Mouse (Mus musculus): ENCODE measurements around the gene Tmem238l. TPM values are rescaled to one million over a fixed set of nuclear protein-coding genes. Genes with fewer than 3 reads are reported as not detected.

Tmem238l gene
- total RNA-seq (2017): not detected in 2 replicates

DNA sequence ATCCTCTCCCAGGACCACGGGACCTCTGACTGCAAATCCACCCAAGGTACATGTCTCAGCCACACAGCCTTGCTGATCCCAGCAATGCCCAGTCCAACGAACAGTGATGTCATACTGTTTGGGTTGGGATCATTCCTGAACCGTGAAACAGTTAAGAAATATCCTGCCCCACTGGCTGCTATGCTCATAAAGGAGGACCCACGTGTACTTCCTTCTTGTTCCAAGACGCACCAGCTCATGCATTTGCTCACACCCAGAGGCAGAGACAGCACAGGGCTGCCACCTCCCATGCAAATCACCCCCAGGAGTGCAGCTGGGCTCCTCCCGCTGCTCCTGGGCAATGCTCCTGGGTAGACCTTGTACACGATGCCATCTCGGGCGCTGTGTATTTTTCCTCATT is at the start of gene Tmem238l:
Gene Tmem238l (plus strand): TSS at position 336 of the 400 bp plus-strand sequence.
- no peak for ATAC-seq (replicated peaks; ENCODE audit: low read depth, poor library complexity, severe bottlenecking)

DNA sequence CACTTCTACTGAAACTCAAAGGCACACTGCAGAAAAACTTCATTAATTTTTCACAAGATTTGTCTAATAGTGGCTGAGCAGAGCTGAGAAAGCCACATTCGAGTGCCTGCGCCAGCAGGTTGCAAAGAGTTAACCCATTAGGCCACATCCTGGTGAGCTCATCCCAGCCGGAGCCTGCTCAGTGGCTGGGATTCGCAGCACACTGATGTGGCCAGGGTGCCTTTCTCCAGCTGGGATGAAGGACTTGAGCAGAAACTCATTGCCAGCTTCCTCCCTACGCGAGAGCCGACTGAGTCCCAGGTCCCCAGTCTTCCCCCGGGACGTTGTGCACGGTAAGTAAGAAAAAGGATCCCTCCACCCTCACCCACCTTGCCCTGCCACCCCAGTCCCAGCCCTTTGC is 44.6 kb upstream of the Tmem238l start, which contains the start of gene Pirt:
Gene Pirt (plus strand): TSS at position 171 of the 400 bp plus-strand sequence.
- no peak for ATAC-seq (replicated peaks; ENCODE audit: low read depth, poor library complexity, severe bottlenecking)

DNA sequence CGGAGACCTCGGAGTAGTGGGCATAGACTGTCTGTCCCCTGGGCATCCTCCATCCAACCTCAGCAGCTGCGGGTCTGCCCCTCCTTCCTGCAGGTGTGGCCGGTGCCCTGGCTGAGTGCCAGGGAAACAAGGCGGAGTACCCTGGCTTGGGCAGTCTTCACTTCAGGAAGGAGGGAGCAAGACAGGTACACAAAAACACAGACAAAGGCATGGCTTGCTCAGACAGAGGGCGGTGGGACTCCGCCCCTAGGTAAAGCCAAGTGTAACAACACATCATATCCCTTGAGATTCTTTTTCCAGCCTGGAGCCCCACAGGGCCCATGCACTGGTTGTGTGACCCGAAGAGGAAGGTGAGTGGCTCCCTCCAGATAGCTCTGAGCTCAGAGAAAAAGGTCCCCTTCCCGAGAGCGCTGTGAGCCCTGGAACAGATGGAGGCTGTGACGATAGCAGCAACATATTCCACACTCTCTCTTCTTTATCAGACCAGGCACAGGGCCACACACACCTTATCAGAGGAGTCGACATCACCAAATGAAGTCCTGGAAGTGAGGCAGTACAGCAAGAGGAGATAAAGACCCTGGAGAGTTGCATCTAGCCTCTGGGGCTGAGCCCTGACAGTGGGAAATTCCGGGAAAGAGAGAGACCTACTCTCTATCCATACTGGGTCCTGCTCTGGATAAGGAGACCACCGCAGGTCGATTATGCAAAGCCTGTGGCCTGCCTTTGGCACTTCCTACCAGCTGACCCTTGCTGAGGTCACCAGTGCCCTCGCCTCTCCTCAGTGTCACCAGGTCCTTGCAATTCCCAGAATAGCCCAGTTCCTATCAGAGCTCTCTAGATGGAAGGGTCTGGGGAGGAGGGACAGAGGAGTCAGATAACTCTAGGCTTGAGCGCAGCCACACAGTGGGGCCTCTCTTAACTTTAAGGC is 43.6 kb upstream of the Tmem238l start:
- no peak for ATAC-seq (replicated peaks; ENCODE audit: low read depth, poor library complexity, severe bottlenecking)

DNA sequence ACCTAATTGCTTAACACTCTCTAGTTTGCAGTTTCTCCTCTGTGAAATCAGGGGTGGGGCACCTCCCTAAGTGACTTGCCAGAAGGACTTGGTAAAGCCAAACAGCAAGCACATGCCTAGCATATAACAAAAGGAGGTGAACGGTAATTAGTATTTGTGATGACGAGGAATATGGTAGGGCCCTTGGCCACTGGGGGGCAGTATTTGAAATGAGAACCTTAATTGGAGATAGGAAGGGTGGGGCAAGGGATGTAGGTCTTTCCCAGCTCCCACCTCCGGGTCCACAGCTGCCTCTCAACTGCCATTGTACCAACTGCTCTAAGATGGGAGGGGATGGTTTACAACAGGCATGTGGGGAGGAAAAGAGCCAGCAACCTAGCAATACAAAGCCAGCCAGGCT is 42.2 kb upstream of the Tmem238l start:
- peak; percentile 54; the same call in 1 of the 2 replicates for ATAC-seq (replicated peaks; ENCODE audit: low read depth, poor library complexity, severe bottlenecking)

DNA sequence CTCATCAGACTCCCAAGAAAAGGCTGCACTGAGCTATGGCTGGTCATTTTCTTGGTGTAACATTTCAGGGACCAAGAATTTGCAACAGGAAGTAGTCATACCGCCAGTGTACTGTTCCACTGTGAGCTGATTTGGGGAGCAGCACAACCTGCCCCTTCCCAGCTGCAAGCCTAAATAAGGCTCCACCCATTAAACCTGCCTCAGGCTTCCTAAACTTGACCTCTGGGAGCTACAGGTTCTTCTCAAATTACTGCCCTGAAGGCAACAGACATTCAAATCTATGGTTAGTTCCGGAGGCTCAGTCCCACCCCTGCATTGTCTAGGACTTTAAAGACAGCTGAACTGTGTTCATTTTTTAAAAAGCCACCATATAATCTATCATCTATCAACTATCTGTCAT is 36.4 kb upstream of the Tmem238l start:
- ATAC-seq (replicated peaks; ENCODE audit: low read depth, poor library complexity, severe bottlenecking): no peak

DNA sequence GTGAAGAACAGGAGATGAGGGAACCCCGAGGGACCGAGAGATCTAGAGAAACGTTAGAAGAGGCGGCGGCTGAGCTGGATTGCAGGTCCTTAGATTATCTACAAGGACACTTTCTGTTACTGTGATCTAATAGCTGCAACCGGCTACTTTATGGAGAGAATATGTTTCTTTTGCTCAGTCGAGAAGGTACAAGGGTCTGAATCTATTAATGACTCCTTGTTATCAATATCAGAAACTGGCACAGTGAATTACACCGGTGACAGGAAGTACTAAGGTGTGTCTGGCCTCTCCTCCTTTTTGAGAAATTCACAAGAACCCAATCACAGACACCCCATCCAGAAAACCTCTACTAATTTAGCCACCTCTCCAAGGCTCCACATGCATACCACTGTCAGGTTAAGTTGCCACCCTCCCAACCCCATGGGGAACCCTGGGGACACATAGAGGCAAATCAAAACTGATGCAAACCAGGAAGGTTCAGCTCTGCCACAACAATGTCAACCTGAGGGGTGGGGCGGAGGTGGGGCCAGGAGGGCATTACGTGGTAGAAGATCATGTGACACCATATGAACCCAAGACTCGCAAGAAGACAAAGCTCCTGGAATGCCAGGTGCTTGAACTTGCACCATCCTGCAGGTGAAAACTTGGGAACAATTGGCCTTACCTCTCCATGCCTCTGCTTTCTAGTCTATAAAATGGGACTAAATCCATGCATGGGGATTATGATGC is 32.2 kb upstream of the Tmem238l start:
- no peak for ATAC-seq (replicated peaks; ENCODE audit: low read depth, poor library complexity, severe bottlenecking)

DNA sequence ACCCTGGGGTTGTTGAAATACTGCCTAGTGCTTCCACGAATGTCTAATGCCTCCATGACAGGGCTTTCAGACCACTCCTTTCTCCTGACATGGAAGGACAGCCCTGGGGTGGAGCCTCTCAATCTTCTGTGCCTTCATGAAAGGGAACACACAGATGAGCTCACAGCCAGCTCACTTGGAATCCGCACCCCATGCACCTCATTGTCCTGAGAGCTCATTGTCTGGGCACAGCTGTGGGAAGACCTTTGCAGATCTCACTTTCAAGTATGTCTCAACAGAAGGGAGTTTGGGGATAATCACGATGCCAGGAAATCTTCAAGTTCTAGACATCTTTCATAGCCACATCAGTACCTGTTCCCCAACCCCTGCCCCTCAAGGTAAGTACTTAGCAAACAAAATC is 28.1 kb upstream of the Tmem238l start:
- no peak for ATAC-seq (replicated peaks; ENCODE audit: low read depth, poor library complexity, severe bottlenecking)

DNA sequence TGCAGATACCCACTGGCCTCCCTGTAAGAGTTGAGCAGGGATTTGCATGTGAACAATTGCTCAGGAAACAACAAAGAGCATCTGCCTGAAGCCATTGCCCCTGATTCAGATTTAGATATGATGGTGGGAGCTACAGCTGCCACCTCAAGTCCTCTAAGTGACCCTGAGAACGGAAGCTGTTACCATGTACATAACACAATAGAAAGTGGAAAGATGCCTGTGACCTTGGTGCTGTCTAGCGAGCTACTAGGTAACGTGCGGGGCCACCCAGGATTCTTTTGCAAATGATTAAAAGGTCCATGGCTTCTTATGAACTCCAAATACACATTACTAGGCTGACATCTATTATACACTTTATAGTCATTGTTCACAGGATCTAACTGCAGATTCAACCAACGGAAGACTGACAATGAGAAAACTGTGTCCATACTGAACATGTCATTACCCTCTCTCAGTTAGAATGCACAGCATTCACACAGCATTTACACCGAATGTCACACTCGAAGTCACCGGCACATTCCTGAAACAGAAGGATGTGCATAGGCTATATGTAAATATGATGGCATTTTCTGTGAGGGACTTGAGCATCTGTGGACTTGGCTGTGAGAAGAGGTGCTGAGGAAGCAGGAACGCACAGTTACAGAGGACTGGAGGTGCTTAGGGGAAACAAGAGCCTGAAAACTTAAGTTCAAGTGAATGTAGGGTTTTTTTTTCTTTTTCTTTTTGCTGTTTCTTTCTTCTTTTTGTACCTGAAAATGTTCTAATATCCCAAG is 23.4 kb upstream of the Tmem238l start:
- no peak for ATAC-seq (replicated peaks; ENCODE audit: low read depth, poor library complexity, severe bottlenecking)

DNA sequence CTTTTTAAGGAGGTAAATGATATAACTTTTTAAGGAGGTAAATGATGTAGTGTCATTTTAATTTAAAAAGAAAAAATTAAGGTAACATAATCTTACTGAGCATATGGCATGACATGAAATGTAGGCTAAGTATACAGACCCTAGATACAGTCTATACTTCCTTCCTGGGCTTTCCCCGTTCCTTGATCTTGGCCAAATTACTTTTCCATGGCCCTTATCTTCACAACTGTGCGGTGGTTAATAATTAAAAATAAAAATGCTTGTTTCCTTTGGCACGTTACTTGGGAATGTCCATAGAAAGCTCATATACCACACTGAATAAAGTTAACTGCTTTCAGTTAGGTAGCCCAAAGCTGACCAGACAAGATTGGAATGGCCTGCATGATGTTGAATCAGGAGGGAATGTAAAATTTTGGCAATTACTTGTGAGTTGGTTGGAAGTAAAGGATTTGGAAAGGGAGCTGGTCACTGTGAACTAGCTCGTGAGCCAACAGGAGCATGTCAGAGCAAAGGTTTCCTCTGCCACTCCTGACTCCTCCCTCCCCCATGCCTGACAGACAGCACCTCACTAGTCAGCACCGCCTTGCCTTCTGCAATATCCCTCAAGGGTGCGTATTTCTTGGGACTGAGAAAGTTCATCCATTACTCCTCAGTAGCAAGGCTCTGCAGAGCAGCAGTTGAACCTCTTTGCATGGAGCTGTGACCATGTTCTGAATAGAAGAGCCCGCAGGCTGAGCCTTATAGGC is 21.8 kb upstream of the Tmem238l start:
- no peak for ATAC-seq (replicated peaks; ENCODE audit: low read depth, poor library complexity, severe bottlenecking)

DNA sequence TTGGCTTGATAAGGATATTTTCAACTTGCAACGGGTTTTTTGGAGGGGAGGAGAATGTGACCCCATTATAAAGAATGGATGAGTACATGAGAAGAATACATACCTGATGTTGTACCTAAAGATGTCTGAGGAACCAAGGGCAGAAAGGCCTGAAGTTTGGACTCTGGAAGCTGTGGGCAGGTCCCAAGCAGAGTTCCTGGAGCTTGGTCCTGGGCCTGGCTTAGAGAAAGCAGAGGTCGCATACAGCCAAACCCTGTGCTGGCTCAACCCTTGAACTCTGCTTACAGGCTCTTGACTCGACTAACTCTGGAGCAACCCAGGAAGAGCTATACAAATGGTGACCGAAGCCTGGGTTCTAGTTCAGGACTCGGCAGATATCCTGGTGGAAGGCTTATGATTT is 14.4 kb upstream of the Tmem238l start:
- no peak for ATAC-seq (replicated peaks; ENCODE audit: low read depth, poor library complexity, severe bottlenecking)

DNA sequence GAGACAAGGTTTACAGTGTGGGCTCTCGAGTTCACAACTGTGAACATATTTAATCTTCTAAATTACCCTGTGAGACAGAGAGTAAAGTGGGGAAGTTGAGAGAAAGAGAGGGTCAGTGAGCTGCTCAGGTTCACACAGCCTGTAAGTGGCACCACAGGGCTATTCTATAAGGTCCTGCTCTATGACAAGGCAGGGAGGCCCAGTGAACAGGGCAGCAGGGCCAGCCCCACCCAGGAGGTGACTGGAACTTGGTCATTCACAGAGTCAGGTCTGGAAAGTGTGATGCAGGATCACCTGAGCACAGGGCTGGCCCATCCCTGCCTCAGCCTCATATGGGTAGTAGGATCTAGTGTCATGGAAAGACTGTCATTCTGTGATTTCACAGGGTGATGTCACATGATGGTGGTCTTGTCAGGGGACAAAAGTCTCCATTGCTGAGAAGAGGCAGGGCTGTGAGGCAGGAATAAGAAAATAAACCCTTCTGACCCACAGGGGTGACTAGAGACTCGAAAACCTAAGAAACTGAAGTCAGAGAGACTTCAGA is 11.1 kb upstream of the Tmem238l start:
- no peak for ATAC-seq (replicated peaks; ENCODE audit: low read depth, poor library complexity, severe bottlenecking)

DNA sequence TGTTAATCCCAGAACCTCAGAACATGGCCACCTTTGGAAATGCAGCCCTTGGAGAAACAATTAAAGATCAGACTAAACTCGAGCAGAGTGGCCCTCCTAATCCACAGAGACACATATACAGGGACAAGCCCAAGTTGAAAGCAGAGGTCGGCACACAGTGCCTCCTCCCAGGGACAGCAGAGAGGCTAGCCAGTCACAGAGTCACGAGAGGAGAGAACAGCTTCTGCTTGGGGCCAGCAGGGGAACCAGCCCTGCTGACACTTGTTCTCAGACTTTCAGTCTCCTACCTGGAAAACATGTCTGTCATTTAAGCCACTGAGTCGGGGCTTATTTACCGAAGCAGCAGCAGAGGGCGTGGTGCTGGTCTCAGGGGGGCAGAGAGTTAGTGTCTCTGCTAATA is 9.9 kb upstream of the Tmem238l start:
- no peak for ATAC-seq (replicated peaks; ENCODE audit: low read depth, poor library complexity, severe bottlenecking)

DNA sequence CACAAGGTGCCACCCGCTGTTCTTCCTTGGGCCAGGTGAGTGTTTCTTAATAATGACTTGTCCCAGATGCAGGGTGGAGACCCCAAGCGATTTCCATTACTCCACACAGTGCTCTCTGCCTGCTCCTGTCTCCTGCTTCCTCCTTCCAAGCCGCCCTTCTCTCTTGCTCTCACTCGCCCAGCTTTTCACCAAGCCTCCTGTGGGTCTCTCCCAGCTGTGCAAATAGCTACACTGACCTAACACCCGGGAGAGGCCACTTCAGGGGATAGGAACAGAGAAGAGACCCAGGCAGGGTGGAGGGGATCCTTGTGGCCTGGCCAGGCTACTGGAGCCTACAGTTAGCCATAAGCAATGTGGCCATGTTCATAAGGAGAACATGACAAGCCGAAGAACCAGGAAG is 9.5 kb upstream of the Tmem238l start:
- no peak for ATAC-seq (replicated peaks; ENCODE audit: low read depth, poor library complexity, severe bottlenecking)

DNA sequence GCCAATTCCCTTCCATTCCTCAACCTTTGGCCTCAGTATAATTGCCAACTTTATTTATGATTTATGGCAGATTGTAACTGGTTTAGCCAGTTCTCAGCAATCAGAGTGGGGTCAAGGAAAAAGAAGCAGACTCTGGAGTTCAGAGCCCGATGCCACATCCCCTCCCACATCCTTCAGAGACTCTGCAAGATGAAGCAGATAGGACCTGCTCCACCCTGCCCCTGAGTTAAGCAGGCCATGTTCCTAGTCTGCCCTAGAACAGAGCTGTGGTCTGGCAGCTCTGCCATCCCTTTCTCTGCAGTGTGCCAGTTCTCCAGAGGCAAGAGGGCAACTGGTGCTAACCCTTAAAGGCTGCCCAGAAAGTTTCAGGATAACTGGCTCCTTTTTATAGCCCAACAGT is 4.4 kb downstream of the Tmem238l start:
- ATAC-seq (replicated peaks; ENCODE audit: low read depth, poor library complexity, severe bottlenecking): no peak

DNA sequence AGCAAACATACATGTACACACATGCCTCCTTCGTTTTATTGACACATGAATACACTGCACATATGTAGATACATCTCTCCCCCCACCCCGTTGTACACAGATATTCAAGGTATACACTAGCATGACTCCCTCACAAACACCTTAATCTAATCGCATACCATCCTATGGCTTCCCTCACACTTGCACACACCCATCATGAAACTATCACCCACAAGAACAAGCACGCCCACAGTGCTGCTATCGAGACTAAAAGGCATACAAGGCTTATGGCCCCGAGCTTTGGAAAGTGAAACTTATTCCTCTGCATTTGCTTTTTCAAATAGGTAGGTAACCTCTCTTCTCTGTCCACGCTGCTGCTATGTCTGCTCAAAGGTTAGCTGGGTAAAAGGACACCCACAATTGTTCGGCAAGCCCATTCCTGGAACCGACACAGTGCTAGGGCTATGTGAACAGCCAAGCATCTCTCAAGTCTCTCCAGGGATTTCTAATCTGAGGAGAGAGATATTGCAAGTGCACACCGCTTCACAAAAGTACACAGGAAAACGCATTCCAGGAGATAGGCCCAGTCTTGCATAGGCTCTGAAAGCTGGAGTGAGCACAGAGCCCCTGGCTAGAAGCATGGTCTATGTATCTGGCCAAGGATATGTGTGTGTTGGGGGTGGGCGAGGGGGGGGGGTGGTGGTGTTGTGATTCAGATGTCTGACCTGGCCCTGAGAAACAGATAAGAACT is 5.2 kb downstream of the Tmem238l start:
- no peak for ATAC-seq (replicated peaks; ENCODE audit: low read depth, poor library complexity, severe bottlenecking)

DNA sequence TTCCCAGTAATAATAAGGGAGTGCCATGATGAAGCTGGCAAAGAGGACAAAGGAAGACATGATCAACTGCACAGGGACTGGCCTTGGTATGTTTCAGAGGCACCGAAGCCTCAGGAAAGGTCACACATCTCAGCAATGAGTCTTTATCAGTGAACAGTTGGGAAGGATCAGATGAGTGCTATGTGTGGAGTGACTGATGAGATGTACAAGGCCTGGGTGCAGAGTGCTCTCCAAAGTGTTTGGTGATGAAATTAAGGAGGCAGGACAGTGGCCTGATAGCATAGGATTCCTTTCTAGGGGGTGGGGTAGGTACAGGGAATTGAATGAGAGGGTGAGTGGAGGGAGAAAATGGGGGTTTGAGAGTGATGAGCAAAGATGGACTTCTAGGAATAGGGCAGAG is 7.0 kb downstream of the Tmem238l start:
- ATAC-seq (replicated peaks; ENCODE audit: low read depth, poor library complexity, severe bottlenecking): no peak

DNA sequence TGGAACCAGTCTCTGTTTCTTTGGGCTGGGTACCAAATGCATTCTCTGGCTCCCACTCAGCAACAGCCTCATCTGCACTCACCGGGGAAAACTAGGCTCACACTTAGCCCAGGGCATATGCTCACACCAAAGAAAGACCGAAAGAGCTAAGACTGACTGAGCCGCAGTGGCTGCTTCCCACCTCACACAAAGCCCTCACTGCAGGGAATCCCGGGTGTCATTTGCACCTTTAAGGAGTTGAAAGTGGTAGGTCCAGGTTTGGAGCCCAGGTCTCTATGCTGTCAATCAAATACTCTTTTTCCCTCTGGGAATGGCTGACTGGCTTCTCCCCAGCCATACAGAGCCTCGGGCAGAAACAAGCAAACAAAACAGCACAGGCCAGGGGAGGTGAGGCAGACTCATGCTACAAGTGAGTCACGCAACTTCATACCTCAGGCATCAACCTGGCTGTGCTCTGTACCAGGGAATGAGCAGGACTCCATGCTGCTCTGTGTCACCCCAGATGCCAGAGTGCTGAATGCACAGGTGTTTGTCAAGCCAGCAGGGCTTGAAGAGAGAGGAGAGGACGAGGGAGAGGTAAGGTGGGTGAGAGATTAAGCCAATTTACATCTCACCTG is 10.2 kb downstream of the Tmem238l start:
- no peak for ATAC-seq (replicated peaks; ENCODE audit: low read depth, poor library complexity, severe bottlenecking)

DNA sequence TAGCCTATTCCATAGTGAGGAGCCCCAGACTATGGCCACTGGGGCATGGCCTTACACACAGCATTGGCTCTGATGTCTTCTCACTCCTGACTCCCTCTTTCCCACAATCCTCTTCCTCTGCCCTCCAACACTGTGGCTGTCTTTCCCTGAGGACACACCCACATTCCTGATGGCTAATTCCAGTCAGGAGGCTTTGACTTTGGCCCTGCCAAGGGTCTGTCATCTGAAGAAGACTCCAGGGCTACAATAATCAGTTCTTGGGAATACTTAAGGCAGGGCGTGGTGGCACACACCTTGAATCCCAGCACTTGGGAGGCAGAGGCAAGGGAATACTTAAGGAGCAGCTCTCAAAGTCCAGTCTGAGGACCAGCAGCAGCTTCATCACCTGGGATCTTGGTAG is 12.1 kb downstream of the Tmem238l start:
- ATAC-seq (replicated peaks; ENCODE audit: low read depth, poor library complexity, severe bottlenecking): no peak
